Mouse (Mus musculus) CD4-positive naive resting alpha-beta T cell, adult 76 days (primary cell): ENCODE results near the gene Fdps. TPM values are rescaled to one million over a fixed set of nuclear protein-coding genes. Genes with fewer than 3 reads are reported as not detected.

Experiments
- total RNA-seq: library from RNA; stranded (reverse); gene quantifications from one replicate; pipeline ENCODE4 v1.2.4, GENCODE M21; 2023

The Fdps gene
- total RNA-seq, result 35.4 TPM

DNA sequence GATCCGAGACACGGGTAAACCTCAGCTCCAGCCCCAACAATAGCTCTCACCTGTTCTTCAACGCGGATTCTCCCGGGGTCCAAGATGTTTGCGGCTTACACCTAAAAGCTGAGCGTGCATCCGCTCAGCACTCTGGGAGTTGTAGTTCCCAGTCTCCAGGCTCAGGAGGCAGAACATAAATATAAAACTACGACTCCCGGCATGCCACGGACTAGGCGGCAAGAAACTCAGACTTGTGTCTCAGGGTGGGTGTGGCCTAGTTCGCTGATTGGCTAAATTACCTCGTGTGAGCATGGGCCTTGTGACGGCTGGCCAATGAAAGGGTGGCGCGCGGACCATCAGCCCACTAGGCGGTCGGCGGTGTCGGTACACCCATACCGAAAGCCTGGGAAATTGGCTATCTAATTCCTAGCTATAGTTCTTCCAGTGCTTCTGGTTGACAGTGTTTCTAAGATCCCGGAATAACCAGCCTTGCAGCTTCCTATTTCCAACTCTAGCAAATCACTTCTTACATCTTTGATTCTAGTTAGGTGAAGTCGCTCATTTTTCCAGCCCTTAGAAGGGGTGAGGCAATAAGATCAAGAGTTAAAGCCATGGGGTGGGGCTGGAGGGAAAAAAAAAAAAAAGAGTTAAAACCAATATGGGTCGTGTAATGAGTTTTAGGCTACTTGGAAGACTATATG lies at the start of gene Fdps:
Gene Fdps, minus strand, starts transcription at position 148 of the 683 bp plus-strand sequence.

DNA sequence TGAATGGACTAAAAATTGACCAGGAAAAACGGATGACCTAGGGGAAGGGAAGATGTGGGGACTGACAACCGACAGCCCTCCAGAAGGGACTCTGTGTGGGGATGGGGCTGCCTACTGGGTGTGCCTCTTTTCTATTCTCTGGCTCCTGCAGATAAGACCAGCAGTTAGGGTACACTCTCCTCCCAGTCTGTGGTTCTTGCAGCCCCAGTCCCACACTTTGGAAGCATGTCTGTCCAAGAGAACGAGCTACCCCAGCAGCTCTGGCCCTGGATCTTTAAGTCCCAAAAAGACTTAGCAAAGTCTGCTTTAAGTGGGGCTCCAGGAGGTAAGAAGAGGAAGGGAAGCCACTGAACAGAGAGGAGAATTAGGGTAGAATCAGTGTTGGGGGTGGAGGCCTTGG lies 34.2 kb upstream of the Fdps start, which contains the start of gene Pklr:
Gene Pklr, plus strand, starts transcription at position 185 of the 400 bp plus-strand sequence.

DNA sequence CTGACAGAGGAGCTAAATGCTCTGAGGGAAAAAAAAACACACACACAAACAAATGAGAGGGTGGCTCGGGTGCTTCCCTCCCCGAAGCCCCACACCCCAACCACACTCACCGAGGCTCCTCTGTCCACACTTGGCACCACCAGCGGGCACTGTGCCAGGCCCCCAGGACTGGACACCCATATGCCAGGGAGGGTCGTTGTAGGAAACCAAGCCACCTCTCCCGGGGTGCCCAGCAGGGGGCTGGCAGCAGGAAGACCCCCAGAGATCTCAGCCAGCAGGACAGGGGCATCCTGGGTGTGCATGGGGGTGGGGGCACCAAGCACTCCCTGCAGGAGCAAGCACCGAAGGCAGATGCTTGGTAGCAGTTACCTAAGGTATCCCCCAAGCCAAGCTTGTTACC lies 948 bp downstream of the Fdps start, which contains the start of gene Gm43738:
Gene Gm43738, minus strand, starts transcription at position 289 of the 400 bp plus-strand sequence.

DNA sequence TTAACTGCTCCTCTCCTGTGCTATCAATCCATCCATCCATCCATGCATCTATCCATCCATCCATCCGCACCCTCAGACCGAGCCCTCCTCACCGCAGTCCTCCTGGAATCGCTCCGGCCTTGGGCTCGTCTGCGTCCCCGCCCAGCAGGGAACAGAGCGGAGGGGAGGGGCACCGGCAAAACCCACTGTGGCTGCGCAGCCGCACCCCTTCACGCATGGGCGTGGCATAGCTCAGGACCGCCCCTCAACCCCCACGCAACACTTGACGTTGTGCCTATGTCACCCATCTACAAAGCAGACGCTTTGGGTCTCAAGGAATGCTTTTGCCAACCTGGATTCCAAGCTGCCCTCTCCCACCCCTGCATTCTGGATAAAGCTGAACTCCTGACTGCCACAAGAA lies 8.6 kb downstream of the Fdps start, which contains the start of gene Rusc1:
Gene Rusc1, minus strand, starts transcription at position 137 of the 400 bp plus-strand sequence.

Other genes with a start within 250 kb of the Fdps start
- 11.9 TPM for gene Msto1, start 188.0 kb downstream of the Fdps start, total RNA-seq
- gene Ash1l, start 151.3 kb downstream of the Fdps start, total RNA-seq, result 85.9 TPM
- gene Dap3, start 150.8 kb downstream of the Fdps start, total RNA-seq, result 89.0 TPM
- gene Rusc1, start 8.6 kb downstream of the Fdps start, total RNA-seq, result 69.6 TPM
- not detected for gene Gm43738, start 860 bp downstream of the Fdps start, total RNA-seq
- 0.21 TPM for gene Pklr, start 34.2 kb upstream of the Fdps start, total RNA-seq
- gene Hcn3, start 58.2 kb upstream of the Fdps start, total RNA-seq, result 5.2 TPM
- 110 TPM for gene Clk2, start 62.8 kb upstream of the Fdps start, total RNA-seq
- 129 TPM for gene Scamp3, start 75.5 kb upstream of the Fdps start, total RNA-seq
- 104 TPM for gene Fam189b, start 81.2 kb upstream of the Fdps start, total RNA-seq
- 60.6 TPM for gene Gba, start 101.0 kb upstream of the Fdps start, total RNA-seq
- 6.9 TPM for gene Thbs3, start 113.2 kb upstream of the Fdps start, total RNA-seq
- 175 TPM for gene Mtx1, start 125.1 kb upstream of the Fdps start, total RNA-seq
- gene Muc1, start 127.1 kb upstream of the Fdps start, total RNA-seq, result 1.5 TPM
- 91.1 TPM for gene Krtcap2, start 144.0 kb upstream of the Fdps start, total RNA-seq
- gene Trim46, start 144.3 kb upstream of the Fdps start, total RNA-seq, result 1.6 TPM
- gene Dpm3, start 157.4 kb upstream of the Fdps start, total RNA-seq, result 47.1 TPM
- 90.8 TPM for gene Slc50a1, start 168.6 kb upstream of the Fdps start, total RNA-seq
- not detected for gene Efna1, start 179.2 kb upstream of the Fdps start, total RNA-seq
- not detected for gene Efna3, start 221.0 kb upstream of the Fdps start, total RNA-seq
- gene Efna4, start 236.1 kb upstream of the Fdps start, total RNA-seq, result 0.70 TPM
- gene Adam15, start 248.0 kb upstream of the Fdps start, total RNA-seq, result 14.3 TPM